Mouse (Mus musculus): ENCODE measurements at regions not wholly inside any gene's neighbourhood (a gene's known extent, or its start where the extent isn't known, plus 50 kb on each side); places are given as distances from the start of the nearest gene placed in this dataset.

- peak in 1 of 2 experiments; percentile 5 for DNase-seq (ENCODE audit: low spot score in 2 of 2)
Observed at GRCm38 (mm10) chr13:68298862-68299261, 283.1 kb downstream of the Mtrr start.

- DNase-seq (ENCODE audit: low spot score in 2 of 2), result peak; percentile 30 to 54
Observed at GRCm38 (mm10) chr13:68258285-68258684, 323.7 kb downstream of the Mtrr start.

All from adrenal gland, adult 18-20 months (tissue).